Mouse (Mus musculus) B cell, adult 67 days (primary cell): Measurements from ENCODE around the gene Gprasp2. TPM values are rescaled to one million over a fixed set of nuclear protein-coding genes. Genes with fewer than 3 reads are reported as not detected.

Experiments
- total RNA-seq, 2 experiments: library from RNA; stranded (reverse); gene quantifications; 4 replicates each; pipeline ENCODE4 v1.2.4; 2023

The Gprasp2 gene
- 10 to 100 TPM in 1 of 2 experiments, 1 to 10 TPM in 1; 9.3 to 17.2 TPM for total RNA-seq

GRCm38 (mm10) chrX:135838521-135839360 is at the start of gene Gprasp2:
Gene Gprasp2, plus strand, starts transcription at chrX:135839034.

DNA sequence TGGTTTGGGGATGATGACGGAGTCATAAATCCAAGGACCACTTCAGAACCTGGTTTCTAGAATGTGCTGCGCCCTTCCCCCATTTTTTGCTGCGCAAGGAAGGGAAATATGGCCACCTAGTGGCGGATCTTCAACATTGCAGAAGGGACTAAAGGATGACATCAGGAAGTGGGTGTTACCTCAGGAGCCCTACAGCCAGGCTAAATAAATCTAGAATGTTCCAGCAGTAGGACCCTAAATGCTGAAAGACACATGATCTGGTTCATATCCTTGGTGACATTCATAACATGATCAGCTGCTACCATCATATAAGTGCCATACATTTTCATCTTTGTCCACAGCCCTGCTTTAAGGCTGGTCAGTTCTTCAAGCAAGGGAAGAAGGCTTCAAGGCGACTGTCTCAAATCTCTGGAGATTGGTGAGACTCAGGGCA is 41.6 kb upstream of the Gprasp2 start, which contains the start of gene Bhlhb9:
Bhlhb9 (plus strand) TSS at position 383 of the 433 bp plus-strand sequence.

Other genes with a start within 250 kb of the Gprasp2 start
- gene Nxf7, start 240.3 kb upstream of the Gprasp2 start, total RNA-seq, result not detected
- gene Prame, start 211.3 kb upstream of the Gprasp2 start, total RNA-seq, result not detected
- not detected for gene Tcp11x2, start 145.2 kb upstream of the Gprasp2 start, total RNA-seq
- not detected for gene Tmsb15a, start 113.8 kb upstream of the Gprasp2 start, total RNA-seq
- 10 to 100 TPM; 29.0 to 33.0 TPM for gene Armcx5, start 96.3 kb upstream of the Gprasp2 start, total RNA-seq
- 10 to 100 TPM; 52.1 to 61.7 TPM for gene Gprasp1, start 96.3 kb upstream of the Gprasp2 start, total RNA-seq
- 10 to 100 TPM; 12.0 to 12.2 TPM for gene Bhlhb9, start 41.4 kb upstream of the Gprasp2 start, total RNA-seq
- gene Arxes2, start 154.8 kb downstream of the Gprasp2 start, total RNA-seq, result under 1 TPM in 1 of 2 experiments, not detected in 1; 0.36 TPM
- not detected for gene Arxes1, start 194.3 kb downstream of the Gprasp2 start, total RNA-seq
- not detected for gene Bex2, start 229.2 kb downstream of the Gprasp2 start, total RNA-seq
- gene Nxf3, start 246.2 kb downstream of the Gprasp2 start, total RNA-seq, result not detected